Mouse (Mus musculus): ENCODE measurements around the gene Per1.

GRCm38 (mm10) chr11:69126706-69127095 lies 31.7 kb downstream of the Per1 start:
- TF ChIP-seq CTCF (IDR thresholded peaks at IDR 0.05; ENCODE audit: borderline replicate concordance, extremely low read depth, insufficient read depth, insufficient read length) (no peak), POLR2A (IDR thresholded peaks at IDR 0.05; ENCODE audit: borderline replicate concordance, extremely low read depth, insufficient read depth, insufficient read length, poor library complexity, severe bottlenecking) (no peak)

All from brain, embryonic 14.5 days (tissue).